Mouse (Mus musculus) MEL (cell line): Measurements from ENCODE around the gene Fam129a. TPM values are rescaled to one million over a fixed set of nuclear protein-coding genes. Genes with fewer than 3 reads are reported as not detected.

Experiments used
- DNase-seq: peaks from one replicate; pipeline ENCODE4 v3.0.0; 2011; ENCODE audit warnings: low read depth, low spot score
- H3K27ac ChIP-seq: 2 replicates; pipeline ENCODE4 v1.5.1; 2012; ENCODE audit warnings: low read depth, mild to moderate bottlenecking, control low read depth, low read length, moderate library complexity; ENCODE audit not compliant: control insufficient read depth
- H3K27me3 ChIP-seq, 2 experiments: fragments of 150-350 bp in 1 of 2; sonication (generic) in 1 of 2; 2 replicates each; pipeline ENCODE4 v1.6.1; 2012; ENCODE audit warnings: low read length in 2 of 2, mild to moderate bottlenecking in 2 of 2, improper control_type of control experiment in 1 of 2, moderate library complexity in 1 of 2; ENCODE audit not compliant: insufficient read depth in 2 of 2, control insufficient read depth in 1 of 2
- H3K36me3 ChIP-seq, 2 experiments: 2 replicates each; pipeline ENCODE4 v1.6.1; 2012 to 2014; ENCODE audit warnings: low read length in 2 of 2, improper control_type of control experiment in 1 of 2, inconsistent platforms in 1 of 2, mild to moderate bottlenecking in 1 of 2; ENCODE audit not compliant: insufficient read depth in 2 of 2, control insufficient read depth in 1 of 2
- H3K4me1 ChIP-seq, 2 experiments: fragments of 150-350 bp in 1 of 2; sonication (generic) in 1 of 2; 2 replicates each; pipeline ENCODE4 v1.6.1; 2012; ENCODE audit warnings: low read length in 2 of 2, improper control_type of control experiment in 1 of 2, mild to moderate bottlenecking in 1 of 2; ENCODE audit not compliant: insufficient read depth in 2 of 2, control insufficient read depth in 1 of 2
- H3K4me3 ChIP-seq, 2 experiments: fragments of 150-350 bp in 1 of 2; sonication (generic) in 1 of 2; 2 replicates each; pipeline ENCODE4 v1.5.1; 2012; ENCODE audit warnings: low read depth in 2 of 2, low read length in 2 of 2, mild to moderate bottlenecking in 2 of 2, moderate library complexity in 2 of 2, control low read depth in 1 of 2, improper control_type of control experiment in 1 of 2; ENCODE audit not compliant: control insufficient read depth in 1 of 2, insufficient read depth in 1 of 2
- H3K79me2 ChIP-seq: 2 replicates; pipeline ENCODE4 v1.6.1; 2012; ENCODE audit warnings: mild to moderate bottlenecking, low read length, moderate library complexity; ENCODE audit not compliant: control insufficient read depth, poor library complexity, insufficient read depth
- H3K9ac ChIP-seq: 2 replicates; pipeline ENCODE4 v1.6.1; 2012; ENCODE audit warnings: low read depth, mild to moderate bottlenecking, control low read depth, low read length, moderate library complexity; ENCODE audit not compliant: control insufficient read depth, poor library complexity, severe bottlenecking
- H3K9me3 ChIP-seq: fragments of 150-350 bp; sonication (generic); replicated peaks from 2 replicates; pipeline ENCODE4 v1.6.1; 2012; ENCODE audit warnings: mild to moderate bottlenecking, low read length, improper control_type of control experiment, moderate library complexity; ENCODE audit not compliant: insufficient read depth
- CHD1 ChIP-seq: IDR thresholded peaks from 2 replicates; pipeline ENCODE4 v1.6.1; 2012; ENCODE audit warnings: low read depth, mild to moderate bottlenecking, inconsistent platforms, low read length, improper control_type of control experiment
- KAT2A ChIP-seq: conservative IDR thresholded peaks from 2 replicates; pipeline ENCODE4 v1.6.1; 2012; ENCODE audit warnings: low read depth, low read length, improper control_type of control experiment, inconsistent platforms
- MAX ChIP-seq: IDR thresholded peaks from 2 replicates; pipeline ENCODE4 v1.6.1; 2011; ENCODE audit warnings: low read length, improper control_type of control experiment
- MEF2A ChIP-seq: IDR thresholded peaks from 2 replicates; pipeline ENCODE4 v1.6.1; 2014; ENCODE audit warnings: low read depth, mild to moderate bottlenecking, inconsistent platforms, low read length, improper control_type of control experiment; ENCODE audit not compliant: poor library complexity, insufficient replicate concordance, severe bottlenecking; ENCODE audit errors: extremely low read depth
- MXI1 ChIP-seq: IDR thresholded peaks from 2 replicates; pipeline ENCODE4 v1.6.1; 2011; ENCODE audit warnings: mild to moderate bottlenecking, low read depth, low read length, improper control_type of control experiment
- MYC ChIP-seq: IDR thresholded peaks from 2 replicates; pipeline ENCODE4 v1.6.1; 2011; ENCODE audit warnings: low read depth, mild to moderate bottlenecking, low read length, improper control_type of control experiment, moderate library complexity
- POLR2A ChIP-seq, 2 experiments: IDR thresholded peaks; 2 replicates each; pipeline ENCODE4 v1.6.1; 2011 to 2012; ENCODE audit warnings: low read length in 2 of 2, mild to moderate bottlenecking in 2 of 2, control low read depth in 1 of 2, improper control_type of control experiment in 1 of 2, low read depth in 1 of 2, moderate library complexity in 1 of 2; ENCODE audit not compliant: control insufficient read depth in 1 of 2, insufficient read depth in 1 of 2, poor library complexity in 1 of 2
- SIN3A ChIP-seq: IDR thresholded peaks from 2 replicates; pipeline ENCODE4 v1.6.1; 2012; ENCODE audit warnings: low read length, improper control_type of control experiment, inconsistent platforms
- UBTF ChIP-seq: IDR thresholded peaks from 2 replicates; pipeline ENCODE4 v1.6.1; 2012; ENCODE audit warnings: low read depth, mild to moderate bottlenecking, inconsistent platforms, low read length, improper control_type of control experiment, moderate library complexity, borderline replicate concordance; ENCODE audit not compliant: insufficient read depth
- USF1 ChIP-seq: IDR thresholded peaks from 2 replicates; pipeline ENCODE4 v1.6.1; 2014; ENCODE audit warnings: low read depth, mild to moderate bottlenecking, inconsistent platforms, low read length, improper control_type of control experiment, moderate library complexity
- USF2 ChIP-seq, 2 experiments: IDR thresholded peaks; 2 replicates each; pipeline ENCODE4 v1.6.1; 2011 to 2012; ENCODE audit warnings: improper control_type of control experiment in 2 of 2, low read length in 2 of 2, borderline replicate concordance in 1 of 2, inconsistent platforms in 1 of 2, low read depth in 1 of 2, mild to moderate bottlenecking in 1 of 2; ENCODE audit not compliant: insufficient read depth in 1 of 2
- ZMIZ1 ChIP-seq: IDR thresholded peaks from 2 replicates; pipeline ENCODE4 v1.6.1; 2012; ENCODE audit warnings: low read depth, mild to moderate bottlenecking, inconsistent platforms, low read length, improper control_type of control experiment, moderate library complexity
- ZNF384 ChIP-seq: IDR thresholded peaks from 2 replicates; pipeline ENCODE4 v1.6.1; 2012; ENCODE audit warnings: low read depth, mild to moderate bottlenecking, inconsistent platforms, low read length, improper control_type of control experiment
- polyA plus RNA-seq, 2 experiments: library from polyadenylated mRNA; stranded (reverse) in 1 of 2; unstranded in 1 of 2; fragments of >175 nt in 1 of 2; fragments of >200 nt in 1 of 2; gene quantifications; 2 replicates each; pipeline versions ENCODE4 v1.2.1 to v1.2.4; 2012; ENCODE audit warnings: low replicate concordance in 2 of 2, low read depth in 1 of 2; ENCODE audit not compliant: insufficient read length in 2 of 2, insufficient read depth in 1 of 2, missing spikeins in 1 of 2
- total RNA-seq: library from RNA; depleted of rRNA; stranded (reverse); fragments of 300-350 nt; gene quantifications from 2 replicates; pipeline ENCODE4 v1.2.3, GENCODE M21; 2012

Fam129a gene
- total and polyA plus RNA-seq, 3 experiments, result 3.1 to 67.5 (median 8.8) TPM

GRCm38 (mm10) chr1:151755660-151756424 lies 184.9 kb downstream of the Fam129a start:
- Histone ChIP-seq H3K9me3 (no peaks in the 10 kb centered on the region), H3K27me3 (no peaks in the 10 kb centered on the region), H3K4me3 (peak overlapping the region; percentile 77 to 81), H3K36me3 (peaks cover 4 to 26% of the 10 kb centered on the region in 2 experiments), H3K4me1 (peaks cover 9 to 11% of the 10 kb centered on the region in 2 experiments), H3K9ac (peak overlapping the region; percentile 81), H3K79me2 (peaks cover 17% of the 10 kb centered on the region), H3K27ac (no peak overlapping the region; the same call in 1 of the 2 replicates)
- DNase-seq, result peak; percentile 43
- no peak for TF ChIP-seq UBTF
- TF ChIP-seq MYC, result peak; percentile 6; the same call in 1 of the 2 replicates
- no peak; the same call in 1 of the 2 replicates for TF ChIP-seq MXI1
- TF ChIP-seq POLR2A (IDR thresholded peaks at IDR 0.05; ENCODE audit: control insufficient read depth in 1 of 2, insufficient read depth in 1 of 2, low read depth in 1 of 2, low read length in 2 of 2, poor library complexity in 1 of 2), result peak in 1 of 2 experiments; percentile 14; a peak in 1 of 4 replicates
- no peak for TF ChIP-seq CHD1
- 0 out of 2 replicates have a peak, but pooled peaks have one; percentile 5 for TF ChIP-seq SIN3A
- no peak for TF ChIP-seq ZNF384

GRCm38 (mm10) chr1:151756425-151756728 lies 185.4 kb downstream of the Fam129a start:
- Histone ChIP-seq H3K27ac (no peak overlapping the region), H3K4me3 (peak overlapping the region; percentile 77 to 81), H3K36me3 (peaks cover 5 to 22% of the 10 kb centered on the region in 2 experiments), H3K4me1 (peaks cover 9 to 10% of the 10 kb centered on the region in 2 experiments), H3K9ac (peak overlapping the region; percentile 81), H3K27me3 (no peaks in the 10 kb centered on the region), H3K9me3 (no peaks in the 10 kb centered on the region), H3K79me2 (peaks cover 17% of the 10 kb centered on the region)
- DNase-seq, result peak; percentile 38
- TF ChIP-seq MEF2A, result no peak
- TF ChIP-seq MAX, result 0 out of 2 replicates have a peak, but pooled peaks have one; percentile 54
- 0 out of 2 replicates have a peak, but pooled peaks have one; percentile 30 for TF ChIP-seq MXI1
- no peak for TF ChIP-seq ZMIZ1
- peak; percentile 75 for TF ChIP-seq USF1
- TF ChIP-seq USF2 (IDR thresholded peaks at IDR 0.05; ENCODE audit: borderline replicate concordance in 1 of 2, insufficient read depth in 1 of 2, low read depth in 1 of 2, low read length in 2 of 2), result peak in 1 of 2 experiments; percentile 38; a peak in 1 of 4 replicates
- TF ChIP-seq KAT2A, result no peak
